8 mouse cellular contexts compared by ENCODE assay signal in the genomic region with DNA sequence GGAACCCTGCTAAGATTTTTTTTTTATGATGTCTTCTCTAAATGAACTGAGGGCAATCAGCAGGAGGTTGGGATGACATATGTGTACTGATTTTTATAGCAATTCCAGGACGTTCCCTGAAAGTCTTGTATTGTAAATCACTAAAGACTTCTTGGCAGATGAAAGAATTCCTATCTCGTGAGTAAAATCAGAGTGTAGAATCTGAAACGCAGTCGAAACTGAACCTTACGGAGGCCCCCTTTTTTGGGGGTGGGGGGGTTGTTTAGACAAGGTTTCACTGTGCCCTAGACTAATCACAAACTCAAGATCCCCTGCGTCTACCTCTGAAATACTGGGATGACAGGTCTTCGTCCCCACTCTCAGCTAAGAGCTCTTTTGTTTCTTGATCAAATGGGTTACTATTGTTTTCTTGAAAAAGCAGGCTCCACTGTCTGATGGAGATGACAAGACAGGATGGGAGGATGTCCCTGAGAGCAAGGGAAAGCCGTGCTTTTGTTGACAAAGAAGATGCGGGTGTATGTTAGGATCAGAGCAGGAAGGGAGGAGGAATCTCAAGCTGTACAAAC. TPM values are rescaled to one million over a fixed set of nuclear protein-coding genes. Genes with fewer than 3 reads are reported as not detected.
DNase-seq lines count a peak whose midpoint lies in the region; ATAC-seq and TF ChIP-seq lines count a peak whose summit lies in the region.

No protein-coding gene starts in this region.

- TF ChIP-seq EP300 in lung, postnatal 0 days (IDR thresholded peaks at IDR 0.05), result no peak

- H3K4me1 ChIP-seq in kidney, embryonic 16.5 days (ENCODE audit: insufficient read depth, low read length), result peaks cover 18% of the 10 kb centered on the region
- H3K4me1 ChIP-seq in cerebellum, adult 2 months (ENCODE audit: control insufficient read depth, insufficient read depth, low read length), result peaks cover 8% of the 10 kb centered on the region
- H3K4me1 ChIP-seq in heart, embryonic 16.5 days (ENCODE audit: control insufficient read depth, insufficient read depth, low read length), result peaks cover 18% of the 10 kb centered on the region
- H3K4me1 ChIP-seq in lung, postnatal 0 days (ENCODE audit: insufficient read depth, low read depth, low read length), result peaks cover 12% of the 10 kb centered on the region; the same call in 1 of the 2 replicates

- H3K36me3 ChIP-seq in kidney, embryonic 16.5 days (ENCODE audit: insufficient read depth, low read length), result no peaks in the 10 kb centered on the region
- no peaks in the 10 kb centered on the region; the same call in 1 of the 2 replicates for H3K36me3 ChIP-seq in heart, embryonic 16.5 days (ENCODE audit: control insufficient read depth, insufficient read depth)
- no peaks in the 10 kb centered on the region for H3K36me3 ChIP-seq in lung, postnatal 0 days (ENCODE audit: insufficient read depth, low read length)

- H3K9ac ChIP-seq in kidney, embryonic 16.5 days (replicated peaks; ENCODE audit: low read length), result peak overlapping the region; percentile 82
- peak overlapping the region; percentile 78 for H3K9ac ChIP-seq in heart, embryonic 16.5 days (ENCODE audit: low read length)
- peak overlapping the region; percentile 64 for H3K9ac ChIP-seq in lung, postnatal 0 days (replicated peaks; ENCODE audit: low read depth)

- ATAC-seq in kidney, embryonic 16.5 days (ENCODE audit: low FRiP score, low TSS enrichment), result no peak
- no peak for ATAC-seq in heart, embryonic 16.5 days (replicated peaks; ENCODE audit: extremely low read depth, insufficient read depth, low FRiP score)
- ATAC-seq in lung, postnatal 0 days, result no peak

- 9% methylated on average over 9 of the region's 9 CpGs for WGBS in kidney, embryonic 16.5 days
- 17% methylated on average over 9 of the region's 9 CpGs for WGBS in cerebellum, adult 2 months
- 37% methylated on average over 9 of the region's 9 CpGs for WGBS in heart, embryonic 16.5 days
- 13% methylated on average over 9 of the region's 9 CpGs for WGBS in lung, postnatal 0 days

- H3K27me3 ChIP-seq in kidney, embryonic 16.5 days (ENCODE audit: insufficient read depth, low read length), result no peaks in the 10 kb centered on the region
- no peaks in the 10 kb centered on the region for H3K27me3 ChIP-seq in cerebellum, adult 2 months (ENCODE audit: control insufficient read depth, insufficient read depth, low read length)
- H3K27me3 ChIP-seq in heart, embryonic 16.5 days (ENCODE audit: control insufficient read depth, insufficient read depth, low read length), result no peaks in the 10 kb centered on the region
- no peaks in the 10 kb centered on the region for H3K27me3 ChIP-seq in lung, postnatal 0 days (replicated peaks; ENCODE audit: insufficient read depth, low read length)

- peak overlapping the region; percentile 76 for H3K4me2 ChIP-seq in kidney, embryonic 16.5 days (replicated peaks; ENCODE audit: low read depth, low read length)
- peak overlapping the region; percentile 91 for H3K4me2 ChIP-seq in heart, embryonic 16.5 days (ENCODE audit: low read depth, low read length)
- peak overlapping the region; percentile 63 for H3K4me2 ChIP-seq in lung, postnatal 0 days (replicated peaks; ENCODE audit: low read depth, low read length)

- no peak for DNase-seq in kidney, postnatal 10 days
- peak in 1 of 2 experiments; percentile 25 for DNase-seq in cerebellum, adult 2 months
- peak; percentile 9 for DNase-seq in lung, postnatal 0 days (ENCODE audit: low spot score)
- DNase-seq in layer of hippocampus, adult 9-11 months, result no peak
- DNase-seq in natural killer cell, adult 2 months (ENCODE audit: low spot score in 2 of 2), result no peak
- no peak for DNase-seq in B cell, adult 2 months

- TF ChIP-seq CTCF in cerebellum, adult 2 months (IDR thresholded peaks at IDR 0.05; ENCODE audit: borderline replicate concordance, insufficient read depth, low read depth, low read length), result no peak
- TF ChIP-seq CTCF in lung, postnatal 0 days (IDR thresholded peaks at IDR 0.05), result no peak

- no peak for TF ChIP-seq POLR2A in cerebellum, adult 2 months (IDR thresholded peaks at IDR 0.05; ENCODE audit: borderline replicate concordance, insufficient read depth, low read length)

- no peaks in the 10 kb centered on the region for H3K9me3 ChIP-seq in kidney, embryonic 16.5 days (ENCODE audit: low read length)
- H3K9me3 ChIP-seq in heart, embryonic 16.5 days (replicated peaks; ENCODE audit: control insufficient read depth, low read length), result no peaks in the 10 kb centered on the region
- H3K9me3 ChIP-seq in lung, postnatal 0 days (ENCODE audit: low read length), result no peaks in the 10 kb centered on the region

- peak overlapping the region; percentile 66 for H3K4me3 ChIP-seq in kidney, embryonic 16.5 days (ENCODE audit: low read length)
- H3K4me3 ChIP-seq in cerebellum, adult 2 months (replicated peaks; ENCODE audit: insufficient read depth, low read depth, low read length), result no peak overlapping the region
- peak overlapping the region; percentile 74 for H3K4me3 ChIP-seq in heart, embryonic 16.5 days (ENCODE audit: low read length)
- peak overlapping the region; percentile 59 for H3K4me3 ChIP-seq in lung, postnatal 0 days (ENCODE audit: low read depth, low read length)

- H3K27ac ChIP-seq in kidney, embryonic 16.5 days (ENCODE audit: low read length), result peak overlapping the region; percentile 98
- peak overlapping the region; percentile 81; the same call in 1 of the 2 replicates for H3K27ac ChIP-seq in cerebellum, adult 2 months (ENCODE audit: insufficient read depth, low read length)
- peak overlapping the region; percentile 98 for H3K27ac ChIP-seq in heart, embryonic 16.5 days (ENCODE audit: low read length)
- peak overlapping the region; percentile 96 for H3K27ac ChIP-seq in lung, postnatal 0 days (ENCODE audit: low read length)

RNA-seq across cellular contexts. Expression of gene Aptx, which starts 0.8 kb away (rescaled TPM):
- polyA plus RNA-seq in kidney, embryonic 16.5 days (2015; fragmentation: Nextera tagmentation; extraction: Ambion mirVana), result 28.5 and 30.2 TPM in 2 replicates
- 20.8 and 24.1 TPM in 2 replicates for polyA plus RNA-seq in cerebellum, adult 2 months (2012; rRNA removed)
- polyA plus RNA-seq in heart, embryonic 16.5 days (2015; fragmentation: Nextera tagmentation; extraction: Ambion mirVana), result 29.1 and 31.5 TPM in 2 replicates
- 19.5 and 21.2 TPM in 2 replicates for polyA plus RNA-seq in lung, postnatal 0 days (2015; fragmentation: Nextera tagmentation; extraction: Ambion mirVana)

RNA-seq across cellular contexts. Expression of gene Dnaja1, which starts 18.2 kb away (rescaled TPM):
- polyA plus RNA-seq in kidney, embryonic 16.5 days (2015; fragmentation: Nextera tagmentation; extraction: Ambion mirVana), result 469 and 481 TPM in 2 replicates
- polyA plus RNA-seq in cerebellum, adult 2 months (2012; rRNA removed), result 83.7 and 93.0 TPM in 2 replicates
- 238 and 262 TPM in 2 replicates for polyA plus RNA-seq in heart, embryonic 16.5 days (2015; fragmentation: Nextera tagmentation; extraction: Ambion mirVana)
- 285 and 314 TPM in 2 replicates for polyA plus RNA-seq in lung, postnatal 0 days (2015; fragmentation: Nextera tagmentation; extraction: Ambion mirVana)

RNA-seq across cellular contexts. Expression of gene Smu1, which starts 53.9 kb away (rescaled TPM):
- polyA plus RNA-seq in kidney, embryonic 16.5 days (2015; fragmentation: Nextera tagmentation; extraction: Ambion mirVana), result 170 and 176 TPM in 2 replicates
- polyA plus RNA-seq in cerebellum, adult 2 months (2012; rRNA removed), result 57.0 and 57.8 TPM in 2 replicates
- 101 and 102 TPM in 2 replicates for polyA plus RNA-seq in heart, embryonic 16.5 days (2015; fragmentation: Nextera tagmentation; extraction: Ambion mirVana)
- 88.4 and 89.0 TPM in 2 replicates for polyA plus RNA-seq in lung, postnatal 0 days (2015; fragmentation: Nextera tagmentation; extraction: Ambion mirVana)
